Mouse (Mus musculus): ENCODE measurements at regions not wholly inside any gene's neighbourhood (a gene's known extent, or its start where the extent isn't known, plus 50 kb on each side); places are given as distances from the start of the nearest gene placed in this dataset.
"Not testable (repeated sequence)": the region's sequence is repeated elsewhere in the genome, so short reads cannot be mapped to it uniquely, and the experiment has no call there.

- no peaks in the 10 kb centered on the region for H3K27me3 ChIP-seq (ENCODE audit: control insufficient read depth, insufficient read depth, low read length)
- 75% methylated on average over 2 of the region's 2 CpGs for WGBS
- no peaks in the 10 kb centered on the region for H3K36me3 ChIP-seq (ENCODE audit: control insufficient read depth, insufficient read depth, low read length)
- H3K4me2 ChIP-seq (replicated peaks; ENCODE audit: low read depth, low read length): no peak overlapping the region
- H3K4me1 ChIP-seq (replicated peaks; ENCODE audit: control insufficient read depth, insufficient read depth, low read length): no peaks in the 10 kb centered on the region
- H3K27ac ChIP-seq (ENCODE audit: low read depth, low read length): no peak overlapping the region
- no peak overlapping the region for H3K4me3 ChIP-seq (ENCODE audit: low read depth, low read length)
- no peak for DNase-seq (ENCODE audit: low spot score)
- H3K9me3 ChIP-seq (ENCODE audit: control insufficient read depth, low read length): no peaks in the 10 kb centered on the region
- no peak overlapping the region for H3K9ac ChIP-seq (ENCODE audit: low read depth, low read length)
- no peak for ATAC-seq (ENCODE audit: low FRiP score)
These were observed 759.3 kb upstream of the Gm38303 start for GRCm38 (mm10) chr3:11094804-11095203.

- no peak for DNase-seq (ENCODE audit: low spot score)
- H3K4me3 ChIP-seq (ENCODE audit: low read depth, low read length): no peak overlapping the region
- no peak for ATAC-seq (ENCODE audit: low FRiP score)
- H3K4me1 ChIP-seq (replicated peaks; ENCODE audit: control insufficient read depth, insufficient read depth, low read length): no peaks in the 10 kb centered on the region
- WGBS: 63% methylated on average over 3 of the region's 3 CpGs
- H3K9me3 ChIP-seq (ENCODE audit: control insufficient read depth, low read length): no peaks in the 10 kb centered on the region
- no peaks in the 10 kb centered on the region for H3K36me3 ChIP-seq (ENCODE audit: control insufficient read depth, insufficient read depth, low read length)
- H3K27ac ChIP-seq (ENCODE audit: low read depth, low read length): no peak overlapping the region
- H3K4me2 ChIP-seq (replicated peaks; ENCODE audit: low read depth, low read length): no peak overlapping the region
- H3K27me3 ChIP-seq (ENCODE audit: control insufficient read depth, insufficient read depth, low read length): no peaks in the 10 kb centered on the region
- no peak overlapping the region for H3K9ac ChIP-seq (ENCODE audit: low read depth, low read length)
These were observed 758.7 kb upstream of the Gm38303 start for GRCm38 (mm10) chr3:11094138-11094537.

DNA sequence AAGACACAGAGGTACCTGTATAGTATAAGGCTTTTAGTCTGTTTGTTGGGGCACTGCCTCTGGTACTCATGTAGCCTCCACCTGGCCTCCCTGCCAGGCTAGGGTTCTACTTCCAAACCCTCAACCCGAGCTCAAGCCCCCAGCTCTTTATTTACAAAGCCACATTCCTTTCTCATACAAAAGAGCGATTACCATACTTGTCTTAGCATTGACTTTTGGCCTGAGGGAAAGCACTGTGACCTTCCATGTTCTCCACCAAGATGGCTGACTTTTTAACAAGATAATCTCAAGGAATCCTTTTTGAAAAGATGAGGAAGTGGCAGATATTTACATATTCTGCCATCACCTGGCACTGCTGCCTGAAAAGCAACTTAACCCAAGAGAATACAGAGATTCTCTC is 747.8 kb upstream of the Gm38303 start:
- Histone ChIP-seq H3K9ac (ENCODE audit: low read depth, low read length) (no peak overlapping the region), H3K36me3 (ENCODE audit: control insufficient read depth, insufficient read depth, low read length) (no peaks in the 10 kb centered on the region), H3K4me3 (ENCODE audit: low read depth, low read length) (no peak overlapping the region), H3K27me3 (ENCODE audit: control insufficient read depth, insufficient read depth, low read length) (no peaks in the 10 kb centered on the region), H3K4me2 (replicated peaks; ENCODE audit: low read depth, low read length) (no peak overlapping the region), H3K27ac (ENCODE audit: low read depth, low read length) (no peak overlapping the region), H3K9me3 (ENCODE audit: control insufficient read depth, low read length) (no peaks in the 10 kb centered on the region), H3K4me1 (replicated peaks; ENCODE audit: control insufficient read depth, insufficient read depth, low read length) (no peaks in the 10 kb centered on the region)
- no peak for DNase-seq (ENCODE audit: low spot score)
- 52% methylated on average over 2 of the region's 2 CpGs for WGBS
- ATAC-seq (ENCODE audit: low FRiP score): no peak

DNA sequence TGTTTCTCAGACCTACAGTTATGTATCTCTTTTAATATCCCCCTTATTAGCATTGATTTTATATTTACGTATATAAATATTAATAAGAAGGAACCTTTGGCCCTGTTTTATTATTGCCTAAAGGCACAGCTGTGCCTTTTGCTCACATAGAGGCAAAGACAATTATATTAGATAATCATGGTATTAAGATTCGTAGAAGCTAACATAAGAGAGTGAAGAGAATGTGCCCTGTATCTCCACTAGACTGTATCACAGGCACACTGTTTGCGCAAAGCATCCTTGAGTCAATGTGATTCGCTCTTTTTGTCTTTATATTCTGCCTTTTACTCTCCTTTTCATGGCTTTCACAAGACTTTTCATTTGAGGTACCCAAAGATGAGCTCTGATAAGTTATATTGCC is 738.5 kb upstream of the Gm38303 start:
- Histone ChIP-seq H3K27ac (ENCODE audit: low read depth, low read length) (no peak overlapping the region), H3K36me3 (ENCODE audit: control insufficient read depth, insufficient read depth, low read length) (no peaks in the 10 kb centered on the region), H3K4me2 (replicated peaks; ENCODE audit: low read depth, low read length) (no peak overlapping the region), H3K27me3 (ENCODE audit: control insufficient read depth, insufficient read depth, low read length) (no peaks in the 10 kb centered on the region), H3K9me3 (ENCODE audit: control insufficient read depth, low read length) (no peaks in the 10 kb centered on the region), H3K9ac (ENCODE audit: low read depth, low read length) (no peak overlapping the region), H3K4me3 (ENCODE audit: low read depth, low read length) (no peak overlapping the region), H3K4me1 (replicated peaks; ENCODE audit: control insufficient read depth, insufficient read depth, low read length) (no peaks in the 10 kb centered on the region)
- no peak for DNase-seq (ENCODE audit: low spot score)
- ATAC-seq (ENCODE audit: low FRiP score): peak; percentile 60; the same call in 1 of the 2 replicates
- WGBS: 79% methylated on average over 4 of the region's 4 CpGs

- Histone ChIP-seq H3K9ac (ENCODE audit: low read depth, low read length) (no peak overlapping the region), H3K4me2 (replicated peaks; ENCODE audit: low read depth, low read length) (no peak overlapping the region), H3K4me3 (ENCODE audit: low read depth, low read length) (no peak overlapping the region), H3K9me3 (ENCODE audit: control insufficient read depth, low read length) (no peaks in the 10 kb centered on the region), H3K27me3 (ENCODE audit: control insufficient read depth, insufficient read depth, low read length) (no peaks in the 10 kb centered on the region), H3K4me1 (replicated peaks; ENCODE audit: control insufficient read depth, insufficient read depth, low read length) (no peaks in the 10 kb centered on the region), H3K36me3 (ENCODE audit: control insufficient read depth, insufficient read depth, low read length) (no peaks in the 10 kb centered on the region), H3K27ac (ENCODE audit: low read depth, low read length) (no peak overlapping the region)
- DNase-seq (ENCODE audit: low spot score) (no peak), ATAC-seq (ENCODE audit: low FRiP score) (no peak)
- 88% methylated on average over 7 of the region's 7 CpGs for WGBS
These were observed 699.7 kb upstream of the Gm38303 start for GRCm38 (mm10) chr3:11034995-11035769.

DNA sequence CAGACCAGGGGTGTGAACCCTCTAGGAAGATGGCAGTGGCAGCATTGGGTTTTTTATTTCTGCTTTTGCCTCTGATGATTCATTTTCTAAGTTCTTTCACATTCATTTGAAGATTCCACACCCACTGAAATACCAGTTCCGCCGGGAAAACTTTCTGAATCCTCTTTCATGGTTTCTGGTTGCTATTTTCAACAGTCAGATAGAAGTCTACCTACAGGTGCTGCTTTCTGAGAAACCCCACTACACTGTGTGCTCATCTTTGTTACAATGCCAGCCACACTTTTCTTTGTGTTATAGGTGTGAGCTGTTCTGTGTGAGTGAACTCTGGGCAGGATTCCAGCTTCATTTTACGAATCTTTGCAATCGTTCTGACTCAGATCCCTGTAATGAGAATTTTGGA is 694.5 kb upstream of the Gm38303 start:
- Histone ChIP-seq H3K4me1 (replicated peaks; ENCODE audit: control insufficient read depth, insufficient read depth, low read length) (no peaks in the 10 kb centered on the region), H3K36me3 (ENCODE audit: control insufficient read depth, insufficient read depth, low read length) (no peaks in the 10 kb centered on the region), H3K9ac (ENCODE audit: low read depth, low read length) (no peak overlapping the region), H3K9me3 (ENCODE audit: control insufficient read depth, low read length) (no peaks in the 10 kb centered on the region), H3K4me3 (ENCODE audit: low read depth, low read length) (no peak overlapping the region), H3K27me3 (ENCODE audit: control insufficient read depth, insufficient read depth, low read length) (no peaks in the 10 kb centered on the region), H3K4me2 (replicated peaks; ENCODE audit: low read depth, low read length) (no peak overlapping the region), H3K27ac (ENCODE audit: low read depth, low read length) (no peak overlapping the region)
- WGBS: 96% methylated on average over 4 of the region's 4 CpGs
- no peak for DNase-seq (ENCODE audit: low spot score)
- ATAC-seq (ENCODE audit: low FRiP score): no peak

DNA sequence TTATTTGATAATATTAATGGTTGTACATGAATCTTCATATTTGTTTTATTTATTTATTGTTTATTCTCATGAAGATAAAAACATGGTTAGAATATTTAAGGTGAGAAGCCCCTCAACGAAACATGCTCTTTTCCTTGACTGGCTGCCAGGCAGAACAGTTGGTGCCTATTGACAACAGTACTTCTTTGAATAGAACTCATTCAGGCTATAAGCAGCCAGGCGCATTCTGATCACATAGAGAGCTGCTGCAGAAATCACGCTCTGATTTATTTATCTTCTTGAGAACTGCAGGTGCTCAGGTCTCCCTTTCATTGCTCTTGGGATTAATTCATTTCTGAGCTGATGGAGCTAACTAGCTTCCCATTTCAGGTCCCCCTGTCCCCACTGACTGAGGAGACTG is 688.9 kb upstream of the Gm38303 start:
- H3K27ac ChIP-seq (ENCODE audit: low read depth, low read length): no peak overlapping the region
- H3K36me3 ChIP-seq (ENCODE audit: control insufficient read depth, insufficient read depth, low read length): no peaks in the 10 kb centered on the region
- ATAC-seq (ENCODE audit: low FRiP score) (no peak), DNase-seq (ENCODE audit: low spot score) (no peak)
- H3K9ac ChIP-seq (ENCODE audit: low read depth, low read length): no peak overlapping the region
- no peak overlapping the region for H3K4me3 ChIP-seq (ENCODE audit: low read depth, low read length)
- WGBS: 83% methylated on average over 3 of the region's 3 CpGs
- H3K9me3 ChIP-seq (ENCODE audit: control insufficient read depth, low read length): no peaks in the 10 kb centered on the region
- no peaks in the 10 kb centered on the region for H3K4me1 ChIP-seq (replicated peaks; ENCODE audit: control insufficient read depth, insufficient read depth, low read length)
- H3K27me3 ChIP-seq (ENCODE audit: control insufficient read depth, insufficient read depth, low read length): no peaks in the 10 kb centered on the region
- no peak overlapping the region for H3K4me2 ChIP-seq (replicated peaks; ENCODE audit: low read depth, low read length)

GRCm38 (mm10) chr3:11020048-11020447 is 684.6 kb upstream of the Gm38303 start:
- Histone ChIP-seq H3K4me3 (ENCODE audit: low read depth, low read length) (no peak overlapping the region), H3K4me1 (replicated peaks; ENCODE audit: control insufficient read depth, insufficient read depth, low read length) (no peaks in the 10 kb centered on the region), H3K36me3 (ENCODE audit: control insufficient read depth, insufficient read depth, low read length) (no peaks in the 10 kb centered on the region), H3K4me2 (replicated peaks; ENCODE audit: low read depth, low read length) (no peak overlapping the region), H3K27ac (ENCODE audit: low read depth, low read length) (no peak overlapping the region), H3K27me3 (ENCODE audit: control insufficient read depth, insufficient read depth, low read length) (no peaks in the 10 kb centered on the region), H3K9ac (ENCODE audit: low read depth, low read length) (no peak overlapping the region), H3K9me3 (ENCODE audit: control insufficient read depth, low read length) (no peaks in the 10 kb centered on the region)
- no peak for ATAC-seq (ENCODE audit: low FRiP score)
- 85% methylated on average over 3 of the region's 3 CpGs for WGBS
- DNase-seq (ENCODE audit: low spot score): no peak

DNA sequence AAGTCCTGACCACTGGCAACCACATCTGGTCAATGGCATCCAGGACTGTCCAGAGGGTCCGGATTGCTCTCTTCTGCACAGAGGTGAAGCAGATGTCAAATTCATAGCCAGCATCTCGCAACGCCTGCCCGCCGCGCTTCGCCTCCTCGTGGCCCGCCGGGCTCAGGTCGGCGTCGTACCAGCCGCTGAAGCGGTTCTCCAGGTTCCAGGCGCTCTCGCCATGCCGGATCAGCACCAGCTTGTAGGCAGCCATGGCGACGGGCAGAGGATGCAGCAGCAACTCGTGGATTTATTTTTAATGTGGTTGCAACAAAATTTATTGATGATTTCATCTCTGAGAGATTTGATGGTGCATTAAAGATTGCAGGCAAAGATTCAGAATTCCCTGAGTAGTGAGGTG is 679.4 kb upstream of the Gm38303 start:
- H3K9me3 ChIP-seq (ENCODE audit: control insufficient read depth, low read length); H3K4me2 ChIP-seq (replicated peaks; ENCODE audit: low read depth, low read length); H3K27me3 ChIP-seq (ENCODE audit: control insufficient read depth, insufficient read depth, low read length); DNase-seq (ENCODE audit: low spot score); H3K4me3 ChIP-seq (ENCODE audit: low read depth, low read length); ATAC-seq (ENCODE audit: low FRiP score); H3K27ac ChIP-seq (ENCODE audit: low read depth, low read length); H3K4me1 ChIP-seq (replicated peaks; ENCODE audit: control insufficient read depth, insufficient read depth, low read length); H3K9ac ChIP-seq (ENCODE audit: low read depth, low read length); H3K36me3 ChIP-seq (ENCODE audit: control insufficient read depth, insufficient read depth, low read length): not testable (repeated sequence)
- WGBS: 95% methylated on average over 6 of the region's 21 CpGs
